Mouse (Mus musculus) testis, adult 2 months (tissue): ENCODE data around the gene Cotl1.

Source experiments
- CTCF ChIP-seq: fragments of 200-500 bp; IDR thresholded peaks from 2 replicates; pipeline ENCODE4 v1.5.1; 2012; ENCODE audit warnings: low read depth, mild to moderate bottlenecking, inconsistent platforms, low read length, moderate library complexity; ENCODE audit not compliant: control insufficient read depth, insufficient read depth, insufficient replicate concordance
- POLR2A ChIP-seq: fragments of 200-500 bp; IDR thresholded peaks from 2 replicates; pipeline ENCODE4 v1.6.1; 2012; ENCODE audit warnings: low read depth, mild to moderate bottlenecking, inconsistent platforms, low read length, moderate library complexity; ENCODE audit not compliant: control insufficient read depth

DNA sequence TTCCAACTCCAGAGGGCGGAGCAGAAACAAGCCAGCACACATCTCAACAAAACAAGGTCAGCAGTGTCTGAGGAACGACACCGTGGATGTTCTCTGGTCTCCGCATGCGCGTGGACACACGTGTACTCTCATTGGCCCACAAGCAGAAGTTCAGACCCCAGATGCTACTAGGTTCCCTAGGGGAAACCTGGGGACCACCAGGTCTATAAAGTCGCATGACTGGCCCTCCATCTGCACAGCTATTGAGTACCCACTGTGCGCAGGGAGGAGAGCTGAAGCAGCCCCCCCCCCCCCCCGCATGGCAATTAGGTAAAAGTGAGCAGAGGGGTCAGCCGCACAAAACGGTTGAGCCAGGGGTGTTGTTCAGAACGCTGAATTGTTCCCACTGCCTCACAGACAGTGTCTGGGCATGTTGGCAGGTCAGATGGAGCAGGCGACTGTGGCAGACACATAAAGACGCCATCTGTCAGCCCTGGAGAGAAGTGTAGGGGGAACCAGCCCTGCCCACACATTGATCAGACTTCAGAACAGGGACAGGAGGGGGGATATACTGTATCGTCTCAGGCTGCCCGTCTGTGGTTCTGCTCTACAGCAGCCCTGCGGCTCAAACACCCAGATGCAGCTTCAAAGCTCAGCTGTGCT, 54.5 kb downstream of the Cotl1 start:
- no peak for TF ChIP-seq POLR2A
- no peak for TF ChIP-seq CTCF
